Mouse (Mus musculus): ENCODE data around the gene Gtf2ird1. TPM values are rescaled to one million over a fixed set of nuclear protein-coding genes. Genes with fewer than 3 reads are reported as not detected.

Gtf2ird1 gene
- polyA plus RNA-seq, 1 experiment from 2014 or later, result 50.9 TPM

Small RNA genes lying within 50 kb of the gene (microRNA-seq; reads per million reads assigned to microRNA genes)
- gene Gm26340, result not detected
- gene Mir3965, result not detected

Other genes starting within 250 kb of the Gtf2ird1 start
- gene Ncf1, start 227.1 kb downstream of the Gtf2ird1 start, polyA plus RNA-seq (2014; fragmentation: Nextera tagmentation; extraction: Ambion mirVana), result 2.2 and 2.7 TPM in 2 replicates
- 111 and 122 TPM in 2 replicates for gene Gtf2i, start 142.0 kb downstream of the Gtf2ird1 start, polyA plus RNA-seq (2014; fragmentation: Nextera tagmentation; extraction: Ambion mirVana)
- 11.1 and 15.6 TPM in 2 replicates for gene Clip2, start 95.7 kb upstream of the Gtf2ird1 start, polyA plus RNA-seq (2014; fragmentation: Nextera tagmentation; extraction: Ambion mirVana)
- gene Syna, start 103.5 kb upstream of the Gtf2ird1 start, polyA plus RNA-seq (2014; fragmentation: Nextera tagmentation; extraction: Ambion mirVana), result 0.10 TPM in 1 of 2 replicates, not detected in the other
- 240 and 256 TPM in 2 replicates for gene Rfc2, start 124.7 kb upstream of the Gtf2ird1 start, polyA plus RNA-seq (2014; fragmentation: Nextera tagmentation; extraction: Ambion mirVana)
- 0.99 and 1.6 TPM in 2 replicates for gene Lat2, start 158.3 kb upstream of the Gtf2ird1 start, polyA plus RNA-seq (2014; fragmentation: Nextera tagmentation; extraction: Ambion mirVana)
- gene Eif4h, start 182.8 kb upstream of the Gtf2ird1 start, polyA plus RNA-seq (2014; fragmentation: Nextera tagmentation; extraction: Ambion mirVana), result 402 and 418 TPM in 2 replicates
- 14.0 and 16.4 TPM in 2 replicates for gene Limk1, start 231.9 kb upstream of the Gtf2ird1 start, polyA plus RNA-seq (2014; fragmentation: Nextera tagmentation; extraction: Ambion mirVana)

Measured in forebrain, embryonic 14.5 days (tissue).